In genomic region chr12:117789017-117789416, GRCm38 (mm10) we compare ENCODE assay signal across 10 mouse cellular contexts. TPM values are rescaled to one million over a fixed set of nuclear protein-coding genes. Genes with fewer than 3 reads are reported as not detected.
DNase-seq lines count a peak whose midpoint lies in the region; ATAC-seq and TF ChIP-seq lines count a peak whose summit lies in the region.
"Had no signal": no experiment of that assay in that cellular context is flagged by ENCODE, and none has a peak within 500 bp of the region (broad histone marks: within the 10 kb centered on the region; RNA-seq: fewer than 3 reads in every experiment).

No protein-coding gene starts in this region.

- no peak for TF ChIP-seq CTCF in heart, adult 2 months (IDR thresholded peaks at IDR 0.05)

- no peak for DNase-seq in heart, embryonic 10.5 days (ENCODE audit: low spot score)
- no peak for DNase-seq in heart, adult 2 months
- DNase-seq in neural tube, embryonic 11.5 days (ENCODE audit: low spot score) = peak; percentile 26
- no peak for DNase-seq in neural tube, embryonic 10.5 days (ENCODE audit: extremely low spot score, low spot score)
- DNase-seq in thymus, postnatal 10 days (ENCODE audit: low spot score in 2 of 2) = no peak
- DNase-seq in frontal cortex, postnatal 36 days (ENCODE audit: low spot score in 2 of 2) = no peak
- DNase-seq: cerebellum, postnatal 14 days; lung, adult 2 months had no signal

- H3K9me3 ChIP-seq in heart, embryonic 10.5 days = no peaks in the 10 kb centered on the region
- H3K9me3 ChIP-seq in neural tube, embryonic 11.5 days (ENCODE audit: control insufficient read depth, low read length) = no peaks in the 10 kb centered on the region
- H3K9me3 ChIP-seq in limb, embryonic 12.5 days = no peaks in the 10 kb centered on the region
- H3K9me3 ChIP-seq in stomach, embryonic 16.5 days (replicated peaks; ENCODE audit: control insufficient read depth, low read length) = no peaks in the 10 kb centered on the region

- H3K4me3 ChIP-seq in heart, embryonic 10.5 days = peak overlapping the region; percentile 62
- H3K4me3 ChIP-seq in heart, adult 2 months = no peak overlapping the region
- no peak overlapping the region for H3K4me3 ChIP-seq in neural tube, embryonic 11.5 days (ENCODE audit: low read depth, low read length)
- no peak overlapping the region for H3K4me3 ChIP-seq in limb, embryonic 12.5 days (replicated peaks)
- H3K4me3 ChIP-seq in stomach, embryonic 16.5 days (replicated peaks; ENCODE audit: low read length) = no peak overlapping the region

- no peak for ATAC-seq in neural tube, embryonic 11.5 days (ENCODE audit: insufficient read depth, low FRiP score, low TSS enrichment)
- no peak for ATAC-seq in limb, embryonic 12.5 days (ENCODE audit: insufficient number of reproducible peaks, insufficient read depth, low FRiP score, low TSS enrichment, low read depth)
- ATAC-seq in stomach, embryonic 16.5 days (ENCODE audit: insufficient read depth, low FRiP score) = no peak

- peak overlapping the region; percentile 68 for H3K4me2 ChIP-seq in neural tube, embryonic 11.5 days (ENCODE audit: low read depth)
- H3K4me2 ChIP-seq in limb, embryonic 12.5 days = peak overlapping the region; percentile 66
- H3K4me2 ChIP-seq in stomach, embryonic 16.5 days (ENCODE audit: low read depth, low read length) = peak overlapping the region; percentile 46; the same call in 1 of the 2 replicates

- no peak for TF ChIP-seq POLR2A in heart, adult 2 months (IDR thresholded peaks at IDR 0.05; ENCODE audit: insufficient read depth, low read depth, low read length)

- no peaks in the 10 kb centered on the region for H3K79me2 ChIP-seq in heart, adult 2 months (replicated peaks; ENCODE audit: control insufficient read depth, insufficient read depth, low read length)

- H3K9ac ChIP-seq in heart, adult 2 months (ENCODE audit: low read depth, low read length) = no peak overlapping the region
- H3K9ac ChIP-seq in neural tube, embryonic 11.5 days (ENCODE audit: low read length) = 0 out of 2 replicates have a peak overlapping the region, but pooled peaks have one; percentile 48
- no peak overlapping the region for H3K9ac ChIP-seq in limb, embryonic 12.5 days (replicated peaks)
- H3K9ac ChIP-seq in stomach, embryonic 16.5 days (ENCODE audit: low read length) = no peak overlapping the region

- H3K27ac ChIP-seq in heart, embryonic 10.5 days = no peak overlapping the region
- H3K27ac ChIP-seq in heart, adult 2 months = no peak overlapping the region
- no peak overlapping the region for H3K27ac ChIP-seq in neural tube, embryonic 11.5 days (ENCODE audit: low read depth, low read length)
- no peak overlapping the region for H3K27ac ChIP-seq in limb, embryonic 12.5 days
- no peak overlapping the region for H3K27ac ChIP-seq in stomach, embryonic 16.5 days (ENCODE audit: low read length)

- whole genome bisulfite sequencing in heart, embryonic 10.5 days = 31% methylated on average over 7 of the region's 7 CpGs
- 64% methylated on average over 7 of the region's 7 CpGs for WGBS in heart, adult 2 months
- WGBS in neural tube, embryonic 11.5 days = 26% methylated on average over 7 of the region's 7 CpGs
- WGBS in limb, embryonic 12.5 days = 30% methylated on average over 7 of the region's 7 CpGs
- WGBS in stomach, embryonic 16.5 days = 44% methylated on average over 7 of the region's 7 CpGs

- no peak for TF ChIP-seq EP300 in heart, adult 2 months (IDR thresholded peaks at IDR 0.05; ENCODE audit: insufficient read depth, low read depth, low read length)

- H3K27me3 ChIP-seq in heart, embryonic 10.5 days (ENCODE audit: insufficient read depth, poor library complexity, severe bottlenecking) = peaks cover 9% of the 10 kb centered on the region; the same call in 1 of the 2 replicates
- no peaks in the 10 kb centered on the region for H3K27me3 ChIP-seq in heart, adult 2 months (ENCODE audit: control insufficient read depth, insufficient read depth, low read length)
- no peaks in the 10 kb centered on the region for H3K27me3 ChIP-seq in neural tube, embryonic 11.5 days (ENCODE audit: control insufficient read depth, insufficient read depth, low read length)
- peaks cover 7% of the 10 kb centered on the region for H3K27me3 ChIP-seq in limb, embryonic 12.5 days
- H3K27me3 ChIP-seq in stomach, embryonic 16.5 days (ENCODE audit: control insufficient read depth, insufficient read depth, low read length) = no peaks in the 10 kb centered on the region

- H3K36me3 ChIP-seq in heart, embryonic 10.5 days = no peaks in the 10 kb centered on the region
- no peaks in the 10 kb centered on the region for H3K36me3 ChIP-seq in heart, adult 2 months (ENCODE audit: control insufficient read depth, insufficient read depth, low read length)
- no peaks in the 10 kb centered on the region for H3K36me3 ChIP-seq in neural tube, embryonic 11.5 days (ENCODE audit: control insufficient read depth, insufficient read depth, low read length)
- no peaks in the 10 kb centered on the region for H3K36me3 ChIP-seq in limb, embryonic 12.5 days
- no peaks in the 10 kb centered on the region for H3K36me3 ChIP-seq in stomach, embryonic 16.5 days (ENCODE audit: control insufficient read depth, insufficient read depth, low read length)

- peaks cover 7% of the 10 kb centered on the region for H3K4me1 ChIP-seq in heart, embryonic 10.5 days
- no peaks in the 10 kb centered on the region for H3K4me1 ChIP-seq in heart, adult 2 months (ENCODE audit: control insufficient read depth, insufficient read depth, low read length)
- H3K4me1 ChIP-seq in neural tube, embryonic 11.5 days (ENCODE audit: control insufficient read depth, insufficient read depth, low read length) = 0 out of 2 replicates have a peak, but pooled peaks cover 4% of the 10 kb centered on the region
- peaks cover 7% of the 10 kb centered on the region; the same call in 1 of the 2 replicates for H3K4me1 ChIP-seq in limb, embryonic 12.5 days (replicated peaks)
- no peaks in the 10 kb centered on the region for H3K4me1 ChIP-seq in stomach, embryonic 16.5 days (ENCODE audit: control insufficient read depth, insufficient read depth, low read length)

- intact Hi-C loops in heart, adult 2 months (cut with DNase I) = no loop called here

RNA-seq across cellular contexts. Expression of gene Cdca7l, which starts 15.1 kb away (rescaled TPM):
- polyA plus RNA-seq in heart, embryonic 10.5 days (2016; fragmentation: Nextera tagmentation; extraction: Ambion mirVana) = 18.5 and 30.7 TPM in 2 replicates
- under 1 TPM; 0.16 to 0.23 TPM for total RNA-seq in heart, adult 2 months (2021)
- 0.10 and 0.26 TPM in 2 replicates for polyA plus RNA-seq in heart, adult 2 months (2012; rRNA removed)
- 21.4 and 22.4 TPM in 2 replicates for polyA plus RNA-seq in neural tube, embryonic 11.5 days (2014; fragmentation: Nextera tagmentation; extraction: Ambion mirVana)
- 39.2 and 40.9 TPM in 2 replicates for polyA plus RNA-seq in limb, embryonic 12.5 days (2016; fragmentation: Nextera tagmentation; extraction: Ambion mirVana)
- polyA plus RNA-seq in stomach, embryonic 16.5 days (2015; fragmentation: Nextera tagmentation; extraction: Ambion mirVana) = 41.1 and 41.6 TPM in 2 replicates

Comparison
In these comparisons a context has a peak if more than half of its experiments do, and no peak if none do; other contexts are left out.
1. RNA of gene Cdca7l, which starts 15.1 kb away (polyA plus RNA-seq): 41.1 to 41.6 TPM in stomach, embryonic 16.5 days, 39.2 to 40.9 TPM in limb, embryonic 12.5 days, 18.5 to 30.7 TPM in heart, embryonic 10.5 days and 21.4 to 22.4 TPM in neural tube, embryonic 11.5 days; 0.10 to 0.26 TPM in heart, adult 2 months; every median in the first group is over 10 times any median in the second.
2. Peak in every context shown above with its lines, with median percentiles within 50 percentile points of each other: H3K4me2 ChIP-seq.